8 mouse cellular contexts compared by ENCODE assay signal in the genomic region with DNA sequence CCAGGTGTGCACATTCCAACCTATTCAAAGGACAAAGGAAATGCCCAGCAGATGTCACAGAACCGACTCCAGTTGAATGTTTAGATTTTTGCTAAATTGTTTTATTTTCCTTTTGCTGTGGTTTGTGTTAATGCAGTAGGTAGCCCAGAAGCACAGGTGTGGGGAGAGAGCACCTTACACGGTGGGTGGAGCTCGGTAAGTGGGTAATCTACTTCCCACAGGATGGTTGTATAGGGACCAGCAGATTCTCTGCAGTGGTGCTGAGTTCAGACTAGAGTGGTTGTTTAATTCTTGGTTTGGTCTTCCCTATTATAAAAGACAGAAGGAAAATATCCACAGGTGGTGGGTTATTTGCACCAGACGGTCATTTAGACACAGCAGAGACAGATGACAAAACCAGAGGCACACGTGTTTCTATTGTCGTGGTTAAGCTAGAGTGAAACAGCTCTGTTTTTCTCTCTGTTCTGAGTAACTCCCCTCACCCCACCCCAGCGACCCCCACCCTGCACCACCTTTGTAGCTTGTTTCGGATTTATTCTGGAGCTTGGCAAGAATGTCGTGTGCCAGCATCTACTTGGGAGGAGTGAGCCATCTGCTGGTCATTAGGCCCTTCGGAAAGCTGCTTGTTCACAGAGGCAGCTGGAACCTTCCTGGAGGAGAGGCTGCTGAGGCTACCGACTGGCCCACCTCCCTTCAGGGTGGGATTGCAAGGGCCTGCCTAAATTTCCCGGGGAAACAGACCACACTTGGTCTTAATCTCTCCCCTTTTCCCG. TPM values are rescaled to one million over a fixed set of nuclear protein-coding genes. Genes with fewer than 3 reads are reported as not detected.
DNase-seq lines count a peak whose midpoint lies in the region; ATAC-seq lines count a peak whose summit lies in the region.
"Not testable (repeated sequence)": the region's sequence is repeated elsewhere in the genome, so short reads cannot be mapped to it uniquely, and the experiment has no call there.

No protein-coding gene starts in this region.

- H3K4me3 ChIP-seq in forebrain, embryonic 15.5 days; hindbrain, embryonic 10.5 days; neural tube, embryonic 13.5 days: not testable (repeated sequence)

- H3K9ac ChIP-seq in forebrain, embryonic 15.5 days (replicated peaks); neural tube, embryonic 13.5 days: not testable (repeated sequence)

- ATAC-seq in forebrain, embryonic 15.5 days (replicated peaks), result peak; percentile 43; the same call in 1 of the 2 replicates
- peak; percentile 69; the same call in 1 of the 2 replicates for ATAC-seq in neural tube, embryonic 13.5 days (ENCODE audit: low read depth)

- not testable (repeated sequence) for H3K27me3 ChIP-seq in forebrain, embryonic 15.5 days; hindbrain, embryonic 10.5 days (ENCODE audit: insufficient read depth, poor library complexity, severe bottlenecking); neural tube, embryonic 13.5 days

- WGBS in forebrain, embryonic 15.5 days, result 33% methylated on average over 13 of the region's 13 CpGs
- WGBS in hindbrain, embryonic 10.5 days, result 58% methylated on average over 13 of the region's 13 CpGs
- 47% methylated on average over 13 of the region's 13 CpGs for WGBS in neural tube, embryonic 13.5 days

- H3K36me3 ChIP-seq in forebrain, embryonic 15.5 days, result peaks cover 31% of the 10 kb centered on the region
- peaks cover 92% of the 10 kb centered on the region for H3K36me3 ChIP-seq in hindbrain, embryonic 10.5 days
- H3K36me3 ChIP-seq in neural tube, embryonic 13.5 days, result peaks cover 46% of the 10 kb centered on the region

- not testable (repeated sequence) for H3K9me3 ChIP-seq in forebrain, embryonic 15.5 days; hindbrain, embryonic 10.5 days; neural tube, embryonic 13.5 days

- H3K4me2 ChIP-seq in forebrain, embryonic 15.5 days (replicated peaks); neural tube, embryonic 13.5 days: not testable (repeated sequence)

- DNase-seq in NIH3T3 (ENCODE audit: low read depth), result peak; percentile 67
- peak; percentile 74 to 76 for DNase-seq in cerebellum, postnatal 14 days
- DNase-seq in hindbrain, embryonic 10.5 days (ENCODE audit: low spot score), result peak; percentile 28
- DNase-seq in kidney, postnatal 25 days, result peak; percentile 60 to 65
- peak; percentile 13 for DNase-seq in liver
- DNase-seq in urinary bladder, postnatal 36 days (ENCODE audit: low spot score in 2 of 2), result peak; percentile 17 to 29

- peaks cover 10% of the 10 kb centered on the region for H3K4me1 ChIP-seq in forebrain, embryonic 15.5 days
- H3K4me1 ChIP-seq in hindbrain, embryonic 10.5 days (replicated peaks); neural tube, embryonic 13.5 days (replicated peaks): not testable (repeated sequence)

- 0 out of 2 replicates have a peak overlapping the region, but pooled peaks have one; percentile 2 for H3K27ac ChIP-seq in forebrain, embryonic 15.5 days (replicated peaks)
- not testable (repeated sequence) for H3K27ac ChIP-seq in hindbrain, embryonic 10.5 days; neural tube, embryonic 13.5 days (replicated peaks)

RNA-seq across cellular contexts. Expression of a gene that starts 3.6 kb away (rescaled TPM):
- 11.2 and 12.1 TPM in 2 replicates for polyA plus RNA-seq in forebrain, embryonic 15.5 days (2015; fragmentation: Nextera tagmentation; extraction: Ambion mirVana)
- polyA plus RNA-seq in hindbrain, embryonic 10.5 days (2016; fragmentation: Nextera tagmentation; extraction: Ambion mirVana), result 8.1 and 9.4 TPM in 2 replicates
- polyA plus RNA-seq in neural tube, embryonic 13.5 days (2015; fragmentation: Nextera tagmentation; extraction: Ambion mirVana), result 8.3 and 10.4 TPM in 2 replicates

RNA-seq across cellular contexts. Expression of a gene that starts 8.7 kb away (rescaled TPM):
- 144 and 145 TPM in 2 replicates for polyA plus RNA-seq in forebrain, embryonic 15.5 days (2015; fragmentation: Nextera tagmentation; extraction: Ambion mirVana)
- 184 and 188 TPM in 2 replicates for polyA plus RNA-seq in hindbrain, embryonic 10.5 days (2016; fragmentation: Nextera tagmentation; extraction: Ambion mirVana)
- polyA plus RNA-seq in neural tube, embryonic 13.5 days (2015; fragmentation: Nextera tagmentation; extraction: Ambion mirVana), result 161 and 167 TPM in 2 replicates

RNA-seq across cellular contexts. Expression of a gene that starts 14.4 kb away (rescaled TPM):
- polyA plus RNA-seq in forebrain, embryonic 15.5 days (2015; fragmentation: Nextera tagmentation; extraction: Ambion mirVana), result 42.4 and 45.2 TPM in 2 replicates
- 88.4 and 90.3 TPM in 2 replicates for polyA plus RNA-seq in hindbrain, embryonic 10.5 days (2016; fragmentation: Nextera tagmentation; extraction: Ambion mirVana)
- polyA plus RNA-seq in neural tube, embryonic 13.5 days (2015; fragmentation: Nextera tagmentation; extraction: Ambion mirVana), result 24.1 and 31.1 TPM in 2 replicates

RNA-seq across cellular contexts. Expression of a gene that starts 32.8 kb away (rescaled TPM):
- 0.09 and 0.18 TPM in 2 replicates for polyA plus RNA-seq in forebrain, embryonic 15.5 days (2015; fragmentation: Nextera tagmentation; extraction: Ambion mirVana)
- polyA plus RNA-seq in hindbrain, embryonic 10.5 days (2016; fragmentation: Nextera tagmentation; extraction: Ambion mirVana), result 0.37 and 0.90 TPM in 2 replicates
- polyA plus RNA-seq in neural tube, embryonic 13.5 days (2015; fragmentation: Nextera tagmentation; extraction: Ambion mirVana), result 0.18 TPM in 1 of 2 replicates, not detected in the other

Comparison
In these comparisons a context has a peak if more than half of its experiments do, and no peak if none do; other contexts are left out.
1. DNase-seq: peak in every context shown above with its lines; median percentile 75 in cerebellum, postnatal 14 days; 67 in NIH3T3; 62 in kidney, postnatal 25 days; 28 in hindbrain, embryonic 10.5 days; 23 in urinary bladder, postnatal 36 days; 13 in liver.